Mouse (Mus musculus) ES-Bruce4 (cell line): ENCODE measurements around the gene Ppp1r15a.

Source experiments
- CTCF ChIP-seq: IDR thresholded peaks from one replicate; pipeline ENCODE4 v1.8.1; 2011; ENCODE audit warnings: low read depth, low read length
- EP300 ChIP-seq: IDR thresholded peaks from 2 replicates; pipeline ENCODE4 v1.6.1; 2011; ENCODE audit warnings: low read depth, low read length; ENCODE audit not compliant: insufficient read depth
- POLR2A ChIP-seq: IDR thresholded peaks from one replicate; pipeline ENCODE4 v1.8.1; 2011; ENCODE audit warnings: low read length; ENCODE audit not compliant: insufficient read depth

DNA sequence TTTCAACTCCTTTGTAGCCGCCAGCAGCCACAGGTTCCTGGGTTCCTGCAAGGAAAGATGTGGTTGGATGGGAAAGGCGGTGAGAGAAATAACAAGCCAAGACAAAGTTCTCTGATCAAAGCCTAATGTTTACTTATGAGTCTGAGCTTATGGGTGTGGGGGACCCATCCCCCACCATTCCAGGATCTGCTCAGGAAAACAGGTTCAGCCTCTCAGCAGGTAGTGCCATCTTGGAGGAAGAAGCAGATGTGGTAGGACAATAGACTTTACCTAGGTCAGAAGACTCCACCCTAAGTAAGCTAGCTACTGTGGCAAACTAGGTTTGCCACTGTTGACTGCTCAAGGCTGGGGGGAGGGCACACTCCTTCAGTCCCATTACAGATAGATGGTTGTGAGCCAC, 38.7 kb upstream of the Ppp1r15a start:
- no peak for TF ChIP-seq CTCF
- TF ChIP-seq EP300 = peak; percentile 96
- no peak for TF ChIP-seq POLR2A
